Mouse (Mus musculus) myocyte (in vitro differentiated cells): Measurements from ENCODE around the gene Aanat.

Source experiments
- CEBPB ChIP-seq: IDR thresholded peaks from 2 replicates; pipeline ENCODE4 v1.6.1; 2011; ENCODE audit warnings: mild to moderate bottlenecking, moderate library complexity; ENCODE audit not compliant: poor library complexity, insufficient read depth, severe bottlenecking
- MAX ChIP-seq: IDR thresholded peaks from one replicate; pipeline ENCODE4 v1.6.1; 2011; ENCODE audit warnings: low read depth, mild to moderate bottlenecking, control low read depth
- MYOG ChIP-seq, 3 experiments: IDR thresholded peaks; one replicate each; pipeline ENCODE4 v1.6.1; 2011; ENCODE audit warnings: control low read depth in 2 of 3, low read depth in 2 of 3, mild to moderate bottlenecking in 2 of 3; ENCODE audit not compliant: insufficient read length in 2 of 3, control insufficient read depth in 1 of 3, insufficient read depth in 1 of 3
- POLR2A ChIP-seq: IDR thresholded peaks from one replicate; pipeline ENCODE4 v1.6.1; 2011; ENCODE audit warnings: low read depth, mild to moderate bottlenecking, control low read depth, moderate library complexity; ENCODE audit not compliant: insufficient read length
- TCF3 ChIP-seq: IDR thresholded peaks from one replicate; pipeline ENCODE4 v1.6.1; 2011; ENCODE audit warnings: low read depth, control low read depth; ENCODE audit not compliant: insufficient read length

- no peak for TF ChIP-seq CEBPB
- no peak for TF ChIP-seq MAX
- TF ChIP-seq POLR2A = no peak
- TF ChIP-seq TCF3 = no peak
- TF ChIP-seq MYOG (IDR thresholded peaks at IDR 0.05; ENCODE audit: control insufficient read depth in 1 of 3, insufficient read depth in 1 of 3, insufficient read length in 2 of 3, low read depth in 2 of 3) = no peak
These were observed 21.5 kb downstream of the Aanat start for GRCm38 (mm10) chr11:116607717-116608116.
